Mouse (Mus musculus): ENCODE measurements around the gene Cdk5. TPM values are rescaled to one million over a fixed set of nuclear protein-coding genes. Genes with fewer than 3 reads are reported as not detected.

Gene Cdk5
- total RNA-seq, 2 experiments from 2014 or later, result 19.2 to 22.8 TPM

DNA sequence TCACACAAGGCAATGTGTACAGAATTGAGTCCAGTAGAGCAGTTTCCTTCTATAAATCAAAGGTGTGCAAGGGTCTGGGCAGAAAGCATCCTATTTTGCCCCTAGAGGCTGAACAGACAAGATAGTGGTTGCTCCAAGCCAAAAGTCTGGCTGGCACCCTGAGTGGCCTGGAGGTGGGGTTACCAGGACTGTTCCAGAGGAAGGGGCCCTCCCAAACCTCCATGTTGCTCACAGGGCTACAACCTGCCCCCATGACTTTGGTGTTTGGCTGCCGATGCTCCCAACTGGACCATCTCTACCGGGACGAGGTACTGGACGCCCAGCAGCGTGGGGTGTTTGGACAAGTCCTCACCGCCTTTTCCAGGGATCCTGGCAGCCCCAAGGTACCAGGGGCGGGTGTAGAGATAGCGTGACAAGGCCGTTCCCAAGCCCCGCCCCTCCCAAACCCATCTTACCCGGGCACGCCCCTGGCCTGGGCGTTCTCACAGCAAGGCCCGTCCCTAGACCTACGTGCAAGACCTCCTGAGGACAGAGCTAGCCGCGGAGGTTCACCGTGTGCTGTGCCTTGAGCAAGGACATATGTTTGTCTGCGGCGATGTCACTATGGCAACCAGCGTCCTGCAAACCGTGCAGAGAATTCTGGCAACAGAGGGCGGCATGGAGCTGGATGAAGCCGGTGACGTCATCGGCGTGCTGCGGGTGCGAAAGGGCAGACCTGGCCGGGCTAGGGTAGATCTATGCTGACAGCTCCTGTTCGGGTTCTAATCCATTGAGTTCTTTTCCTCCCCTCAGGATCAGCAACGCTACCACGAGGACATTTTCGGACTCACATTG, 40.1 kb downstream of the Cdk5 start:
- peak; percentile 79 for DNase-seq (ENCODE audit: low spot score)
- intact Hi-C loops (cut with DNase I), result no loop called here

GRCm38 (mm10) chr5:24381988-24382387, 41.3 kb downstream of the Cdk5 start:
- no peak for DNase-seq (ENCODE audit: low spot score)

DNA sequence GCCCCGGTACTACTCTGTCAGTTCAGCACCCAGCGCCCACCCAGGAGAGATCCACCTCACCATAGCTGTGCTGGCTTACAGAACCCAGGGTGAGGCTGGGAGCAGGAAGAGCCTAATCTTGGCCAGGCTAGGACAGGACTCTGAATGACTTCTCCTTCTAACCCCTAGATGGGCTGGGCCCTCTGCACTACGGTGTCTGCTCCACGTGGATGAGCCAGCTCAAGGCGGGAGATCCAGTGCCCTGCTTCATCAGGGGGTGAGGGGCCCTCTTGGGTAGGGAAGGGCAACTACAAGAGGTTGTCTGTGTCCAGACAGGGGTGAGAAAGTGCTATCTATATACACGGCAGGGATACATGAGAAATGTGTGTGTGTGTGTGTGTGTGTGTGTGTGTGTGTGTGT, 41.8 kb downstream of the Cdk5 start:
- intact Hi-C loops (cut with DNase I), result no loop called here
- no peak for DNase-seq (ENCODE audit: low spot score)

More at GRCm38 (mm10) chr5:24381988-24382387, 41.3 kb downstream of the Cdk5 start:
- intact Hi-C loops (cut with DNase I), result no loop called here

DNA sequence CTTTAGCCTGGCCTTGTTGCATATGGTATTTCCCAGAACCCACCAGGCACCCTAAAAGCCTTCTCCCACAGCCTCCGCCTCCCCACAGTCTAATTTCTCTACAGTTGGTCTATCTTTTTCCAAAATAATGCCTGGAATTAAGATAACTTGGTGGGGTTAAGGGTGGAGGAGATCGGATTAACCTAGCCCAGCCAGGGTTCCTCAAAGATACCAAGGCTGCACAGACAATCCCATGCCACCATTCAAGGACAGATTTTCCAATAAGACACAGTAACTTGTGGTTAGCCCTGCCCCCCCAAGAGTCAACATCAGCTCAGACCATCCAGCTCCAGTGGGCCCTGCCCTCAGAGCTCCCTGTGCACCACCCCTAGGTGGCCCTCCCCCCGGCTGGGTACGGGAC, 42.8 kb downstream of the Cdk5 start:
- DNase-seq (ENCODE audit: low spot score), result no peak
- intact Hi-C loops (cut with DNase I), result no loop called here

GRCm38 (mm10) chr5:24379501-24379900, 43.8 kb downstream of the Cdk5 start:
- intact Hi-C loops (cut with DNase I), result no loop called here
- no peak for DNase-seq (ENCODE audit: low spot score)

- no peak for DNase-seq (ENCODE audit: low spot score)
- intact Hi-C loops (cut with DNase I), result no loop called here
Observed at GRCm38 (mm10) chr5:24378700-24379099, 44.6 kb downstream of the Cdk5 start.

GRCm38 (mm10) chr5:24374666-24375328, 48.5 kb downstream of the Cdk5 start:
- no peak for DNase-seq (ENCODE audit: low spot score)
- intact Hi-C loops (cut with DNase I), result no loop called here

- intact Hi-C loops (cut with DNase I), result no loop called here
- DNase-seq (ENCODE audit: low spot score), result no peak
Observed at GRCm38 (mm10) chr5:24374216-24374615, 49.1 kb downstream of the Cdk5 start.

GRCm38 (mm10) chr5:24373807-24374206, 49.5 kb downstream of the Cdk5 start:
- intact Hi-C loops (cut with DNase I), result no loop called here

DNA sequence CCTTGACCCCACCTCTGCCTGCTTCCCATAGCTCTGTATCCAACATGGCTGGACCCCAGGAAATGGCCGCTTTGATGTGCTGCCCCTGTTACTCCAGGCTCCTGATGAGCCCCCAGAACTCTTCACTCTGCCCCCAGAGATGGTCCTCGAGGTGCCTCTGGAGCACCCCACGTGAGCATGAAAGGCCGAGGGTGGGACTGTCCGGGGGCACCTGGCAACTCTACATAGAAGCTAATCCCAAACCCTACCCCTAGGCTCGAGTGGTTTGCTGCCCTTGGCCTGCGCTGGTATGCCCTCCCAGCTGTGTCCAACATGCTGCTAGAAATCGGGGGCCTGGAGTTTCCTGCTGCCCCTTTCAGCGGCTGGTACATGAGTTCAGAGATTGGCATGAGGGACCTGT, 53.6 kb downstream of the Cdk5 start:
- DNase-seq (ENCODE audit: low spot score), result no peak
- intact Hi-C loops (cut with DNase I), result no loop called here

More at GRCm38 (mm10) chr5:24373807-24374206, 49.5 kb downstream of the Cdk5 start:
- no peak for DNase-seq (ENCODE audit: low spot score)

Other genes with a start within 250 kb of the Cdk5 start
- gene Kcnh2, start 71.9 kb downstream of the Cdk5 start, total RNA-seq (2021), result 10 to 100 TPM; 62.4 to 67.2 TPM
- 10 to 100 TPM; 24.1 to 28.1 TPM for gene Nos3, start 58.7 kb downstream of the Cdk5 start, total RNA-seq (2021)
- 1 to 10 TPM in 1 of 2 experiments, under 1 TPM in 1; 0.42 to 1.2 TPM for gene Atg9b, start 31.4 kb downstream of the Cdk5 start, total RNA-seq (2021)
- gene Abcb8, start 29.9 kb downstream of the Cdk5 start, total RNA-seq (2021), result 10 to 100 TPM; 82.8 to 83.7 TPM
- under 1 TPM in 1 of 2 experiments, not detected in 1; 0.17 TPM for gene Asic3, start 10.1 kb downstream of the Cdk5 start, total RNA-seq (2021)
- gene Slc4a2, start 307 bp upstream of the Cdk5 start, total RNA-seq (2021), result 10 to 100 TPM; 29.7 to 31.3 TPM
- 100 to 1,000 TPM; 275 to 314 TPM for gene Fastk, start 21.8 kb upstream of the Cdk5 start, total RNA-seq (2021)
- 10 to 100 TPM in 1 of 2 experiments, 1 to 10 TPM in 1; 9.1 to 12.0 TPM for gene Tmub1, start 24.3 kb upstream of the Cdk5 start, total RNA-seq (2021)
- gene Agap3, start 28.6 kb upstream of the Cdk5 start, total RNA-seq (2021), result 10 to 100 TPM; 80.4 to 80.7 TPM
- not detected for gene Gbx1, start 103.7 kb upstream of the Cdk5 start, total RNA-seq (2021)
- 10 to 100 TPM; 85.1 to 85.9 TPM for gene Asb10, start 117.4 kb upstream of the Cdk5 start, total RNA-seq (2021)
- gene 4931409K22Rik, start 133.3 kb upstream of the Cdk5 start, total RNA-seq (2021), result not detected
- 10 to 100 TPM; 48.0 to 53.2 TPM for gene Abcf2, start 153.9 kb upstream of the Cdk5 start, total RNA-seq (2021)
- 1 to 10 TPM; 7.8 to 9.7 TPM for gene Chpf2, start 163.2 kb upstream of the Cdk5 start, total RNA-seq (2021)
- 10 to 100 TPM; 69.0 to 69.3 TPM for gene Smarcd3, start 200.9 kb upstream of the Cdk5 start, total RNA-seq (2021)